Mouse (Mus musculus) adrenal gland (tissue): ENCODE results near the gene Gamt.
"Not testable (repeated sequence)": the region's sequence is repeated elsewhere in the genome, so short reads cannot be mapped to it uniquely, and the experiment has no call there.

ENCODE experiments used
- intact Hi-C: fragments of 180-260 bp; cut with DNase I; formaldehyde crosslinking; loops from one replicate; pipeline ENCODE4 v1.15.1; 2025
- microRNA-seq, 2 experiments: library from miRNA; unstranded; fragments of <30 nt; microRNA quantifications; one replicate each; pipeline ENCODE4; 2019

Gamt gene

DNA sequence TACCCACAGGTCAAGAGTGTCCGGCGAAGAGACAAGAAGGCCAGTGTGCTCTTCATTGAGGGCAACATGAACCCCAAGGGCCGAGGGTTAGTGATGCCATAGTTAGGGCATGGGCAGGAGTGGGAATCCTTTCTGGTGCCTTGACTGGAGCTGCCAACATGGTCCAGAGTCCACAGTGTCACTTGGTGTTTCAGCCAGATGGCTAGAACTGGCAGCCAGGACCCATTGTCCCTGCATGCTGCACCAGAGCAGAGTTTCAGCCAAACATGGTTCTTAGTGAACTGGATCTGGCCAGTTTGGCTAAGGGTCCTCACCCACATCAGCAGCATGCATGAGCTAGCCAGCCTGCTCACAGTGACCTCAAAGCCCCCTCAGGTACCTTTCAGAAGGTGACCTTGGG, 22.5 kb downstream of the Gamt start:
- intact Hi-C loops: no loop called here

DNA sequence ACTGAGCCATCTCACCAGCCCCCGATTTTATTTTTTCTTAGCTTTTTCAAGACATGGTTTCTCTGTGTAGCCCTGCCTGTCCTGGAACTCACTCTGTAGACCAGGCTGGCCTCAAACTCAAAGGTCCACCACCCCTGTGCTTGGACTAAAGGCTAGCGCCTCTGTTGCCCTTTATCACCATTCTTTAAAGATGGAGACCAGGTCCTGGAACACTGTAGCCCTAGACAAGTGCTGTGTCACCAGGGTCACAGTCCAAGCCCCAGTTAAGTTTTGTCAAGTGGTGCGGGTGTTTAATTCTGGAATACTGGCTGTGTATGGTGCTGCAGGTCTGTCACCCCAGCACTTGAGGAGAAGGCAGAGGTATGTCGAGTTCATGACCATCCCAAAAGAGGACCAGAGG, 23.8 kb downstream of the Gamt start:
- intact Hi-C loops: no loop called here

DNA sequence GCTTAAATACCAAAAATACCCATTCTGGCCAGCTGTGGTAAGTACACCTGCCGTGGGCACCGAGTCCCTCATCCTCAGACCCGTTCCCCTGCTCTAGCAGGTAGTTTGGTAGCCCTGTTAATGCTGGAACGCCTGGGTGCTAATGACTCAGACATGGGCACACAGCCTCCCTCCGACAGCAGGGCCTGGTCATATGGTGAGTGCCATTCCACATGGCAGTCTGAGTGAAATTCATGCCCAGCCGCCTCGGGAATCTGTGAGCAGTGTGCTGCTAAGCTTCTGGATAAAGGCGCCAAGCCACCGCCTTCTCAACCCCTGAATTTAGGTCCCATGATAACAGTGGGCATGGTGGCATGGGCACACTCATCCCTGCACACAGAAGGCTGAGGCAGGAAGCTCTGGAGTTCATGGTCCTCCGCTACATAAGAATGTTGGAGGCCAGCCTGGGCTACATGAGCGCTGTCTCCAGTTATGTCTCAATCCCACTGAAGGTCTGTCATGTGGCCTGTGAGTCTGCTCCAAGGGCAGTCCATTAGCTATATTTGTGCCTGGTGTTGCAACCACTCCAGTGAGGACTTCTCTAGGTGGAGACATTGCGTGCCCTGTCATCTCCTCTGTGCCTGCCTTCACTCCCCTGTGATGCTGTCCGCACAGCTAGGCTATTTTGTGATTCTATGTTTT, 24.5 kb downstream of the Gamt start:
- intact Hi-C loops: no loop called here

DNA sequence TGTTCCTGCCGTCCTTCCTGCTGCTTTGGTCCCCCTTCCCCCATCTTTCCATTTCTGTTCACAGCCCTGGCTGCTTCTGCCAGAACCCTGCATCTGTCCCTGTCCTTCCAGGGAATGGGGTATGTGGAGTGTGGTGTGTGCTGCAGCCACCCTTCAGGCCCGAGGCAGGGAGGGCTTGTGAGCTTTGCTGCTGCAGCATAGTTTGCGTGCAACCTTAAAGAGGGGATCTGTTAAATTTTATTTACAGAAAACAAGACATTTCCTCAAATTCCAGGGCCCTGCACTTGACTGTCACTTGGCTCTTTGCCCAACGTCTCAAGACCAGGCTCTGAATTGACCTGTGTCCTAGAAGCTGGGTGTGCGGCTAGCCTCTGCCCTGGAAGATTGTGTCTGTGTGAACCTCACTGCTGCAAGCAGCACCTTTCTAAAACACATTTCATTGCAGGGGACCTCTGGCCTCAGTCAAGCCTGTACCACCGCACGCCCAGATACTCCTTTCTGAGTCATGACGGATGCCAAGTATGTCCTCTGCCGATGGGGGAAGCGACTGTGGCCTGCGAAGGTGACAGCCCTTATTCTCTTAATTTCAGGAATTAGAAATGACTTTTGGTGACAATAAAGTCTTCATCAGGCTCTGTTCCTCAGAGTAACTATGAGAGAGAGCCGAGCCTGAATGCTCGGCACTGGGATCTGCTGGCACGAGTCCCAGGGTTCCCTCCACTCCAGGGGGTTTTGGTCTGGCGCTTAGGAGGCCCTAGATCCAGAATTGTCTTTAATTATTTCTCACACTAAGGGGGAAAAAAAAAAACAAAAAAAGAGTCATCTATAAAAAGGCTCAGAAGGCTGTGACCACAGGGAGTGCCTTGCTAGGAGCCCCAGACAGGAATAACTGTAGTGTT, 32.7 kb downstream of the Gamt start:
- intact Hi-C loops: no loop called here

DNA sequence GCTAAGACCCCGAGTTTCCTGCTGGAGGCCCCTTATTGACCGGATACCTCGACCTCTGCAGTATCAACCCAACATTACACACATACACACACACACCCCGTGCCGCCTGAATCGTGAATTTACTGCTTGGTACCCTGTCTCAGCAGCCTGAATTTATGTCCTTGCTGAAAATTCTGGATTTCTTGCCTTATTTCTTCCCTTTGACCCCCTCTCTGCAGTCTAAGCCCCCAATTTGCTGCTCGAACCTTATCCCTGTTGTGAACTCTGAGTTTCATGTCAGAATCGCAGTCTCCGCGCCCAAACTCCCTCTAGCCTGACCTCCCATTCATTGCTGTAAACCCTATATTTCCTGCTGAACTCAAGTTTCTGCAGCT, 33.7 kb downstream of the Gamt start:
- intact Hi-C loops: no loop called here

DNA sequence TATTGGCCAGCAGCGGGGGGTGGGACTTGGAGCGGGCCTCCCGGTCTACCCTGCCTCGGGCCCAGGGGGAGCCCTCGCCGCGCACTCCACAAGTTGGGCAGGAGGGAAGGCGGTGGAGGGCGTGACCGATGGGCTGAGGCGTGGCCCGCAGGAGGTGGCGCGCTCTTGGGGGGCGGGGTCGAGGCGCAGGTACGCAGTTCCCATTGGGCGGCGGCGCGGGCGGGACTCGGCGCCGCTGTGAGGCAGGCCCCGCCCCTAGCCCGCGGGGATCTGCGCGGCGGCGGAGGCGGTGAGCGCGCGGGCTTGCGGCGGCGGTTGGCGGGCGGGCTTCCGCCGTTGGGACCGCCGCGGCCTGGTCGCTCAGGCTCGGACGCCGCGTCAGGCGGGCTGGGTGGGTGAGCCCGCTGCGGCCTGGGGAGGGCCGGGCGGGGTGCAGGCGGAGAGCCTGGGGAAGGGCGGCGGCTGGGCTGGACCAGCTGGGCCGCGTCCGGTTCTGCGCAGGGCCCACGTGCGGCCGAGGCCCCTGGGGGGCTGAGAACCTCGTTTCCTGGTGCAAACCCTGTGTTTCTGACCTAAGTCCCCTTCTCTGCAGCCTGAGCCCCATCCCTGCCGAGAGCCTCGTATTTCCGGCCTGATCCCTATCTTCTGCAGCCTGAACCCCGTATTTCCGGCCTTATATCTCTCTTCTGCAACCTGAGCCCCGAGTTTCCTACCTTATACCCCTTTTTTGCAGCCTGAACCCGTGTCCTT, 34.2 kb downstream of the Gamt start, which contains the start of gene Mum1:
Gene Mum1, plus strand, starts transcription at position 19 of the 750 bp plus-strand sequence.
- intact Hi-C loops: no loop called here

DNA sequence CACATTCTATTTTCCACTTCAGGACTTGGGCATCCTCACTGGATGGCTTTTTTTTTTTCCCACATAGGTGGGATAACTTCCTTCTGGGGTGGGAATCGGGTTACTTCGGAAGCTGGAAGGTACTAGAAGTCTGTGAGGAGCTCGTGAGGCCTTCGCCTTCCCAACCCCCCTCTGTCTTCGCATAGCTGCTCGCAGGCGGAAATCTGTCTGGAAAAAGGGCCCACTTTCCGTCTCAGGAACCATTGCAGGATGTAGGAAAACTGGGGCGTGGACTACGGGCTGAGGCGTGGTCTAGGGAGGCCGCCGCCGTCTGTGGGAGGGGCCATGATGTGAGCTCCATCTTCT, 34.8 kb downstream of the Gamt start:
- intact Hi-C loops: no loop called here

DNA sequence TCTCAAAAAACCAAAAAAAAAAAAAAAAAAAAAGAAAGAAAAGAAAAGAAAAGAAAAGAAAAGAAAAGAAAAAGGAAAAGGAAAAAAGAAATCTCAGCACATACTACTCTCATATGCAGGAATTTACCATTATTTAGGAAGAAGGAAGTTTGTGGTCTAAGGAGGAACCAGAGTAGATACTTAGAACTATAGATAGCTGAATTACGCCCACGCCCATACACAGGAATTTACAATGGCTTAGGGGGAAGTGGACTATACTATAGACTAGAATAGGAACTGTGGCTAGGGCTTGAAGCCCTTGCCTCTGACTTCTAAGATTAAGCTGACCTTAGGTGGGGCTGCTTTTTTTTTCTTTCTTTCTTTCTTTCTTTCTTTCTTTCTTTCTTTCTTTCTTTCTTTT, 37.7 kb downstream of the Gamt start:
- intact Hi-C loops: not testable (repeated sequence)

DNA sequence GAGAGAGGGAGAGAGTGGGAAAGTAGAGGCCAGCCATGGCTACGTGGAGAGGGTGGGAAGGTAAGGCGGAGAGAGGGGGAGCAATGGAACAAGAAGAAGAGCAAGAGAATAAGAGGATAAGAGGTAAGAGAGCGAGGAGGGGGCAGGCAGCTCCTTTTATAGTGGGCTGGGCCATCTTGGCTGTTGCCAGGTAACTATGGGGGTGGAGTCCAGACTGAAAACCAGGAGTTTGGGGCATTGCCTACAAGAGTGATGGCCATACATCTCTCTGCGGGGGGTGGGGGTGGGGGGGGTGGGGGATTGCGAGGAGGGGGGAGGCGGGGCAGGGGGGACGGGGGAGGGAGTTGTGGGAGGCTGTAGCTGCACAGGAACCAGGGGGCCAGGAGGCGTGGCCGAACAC, 40.1 kb downstream of the Gamt start:
- intact Hi-C loops: no loop called here

DNA sequence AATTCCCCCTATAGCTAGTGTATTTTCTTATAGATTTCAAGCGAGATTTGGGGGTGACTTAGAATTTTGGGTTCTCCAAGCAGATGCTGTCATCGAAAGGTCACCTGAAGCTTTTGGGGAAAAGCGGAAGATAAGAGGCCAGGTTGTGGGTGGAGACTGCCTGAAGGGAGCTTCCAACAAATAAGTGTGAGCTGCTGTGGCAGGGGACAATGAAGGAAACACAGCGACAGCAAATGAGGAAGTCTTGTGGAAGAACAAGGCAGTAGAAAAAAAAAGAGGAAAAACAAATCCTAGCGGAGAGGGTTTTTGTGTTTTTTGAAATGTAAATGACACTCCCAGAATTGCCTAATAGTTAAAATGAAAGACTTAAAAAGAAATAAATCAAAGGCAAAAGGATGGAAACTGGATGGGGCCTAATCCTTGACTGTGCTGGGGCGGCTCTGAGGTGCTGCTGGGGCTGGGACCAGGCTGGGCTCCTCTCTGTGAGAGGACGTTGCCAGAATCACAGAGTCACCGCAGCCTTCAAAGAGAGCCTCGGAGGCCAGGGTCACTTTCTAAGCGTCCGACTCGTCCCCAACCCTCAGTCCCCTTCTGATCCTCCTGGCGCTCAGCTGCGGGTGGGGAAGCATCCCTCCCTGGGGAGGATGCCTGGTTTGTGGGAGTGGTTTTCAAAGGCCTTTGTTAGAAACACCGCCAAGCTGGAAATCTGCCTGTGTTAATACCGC, 45.6 kb downstream of the Gamt start:
- intact Hi-C loops: no loop called here

DNA sequence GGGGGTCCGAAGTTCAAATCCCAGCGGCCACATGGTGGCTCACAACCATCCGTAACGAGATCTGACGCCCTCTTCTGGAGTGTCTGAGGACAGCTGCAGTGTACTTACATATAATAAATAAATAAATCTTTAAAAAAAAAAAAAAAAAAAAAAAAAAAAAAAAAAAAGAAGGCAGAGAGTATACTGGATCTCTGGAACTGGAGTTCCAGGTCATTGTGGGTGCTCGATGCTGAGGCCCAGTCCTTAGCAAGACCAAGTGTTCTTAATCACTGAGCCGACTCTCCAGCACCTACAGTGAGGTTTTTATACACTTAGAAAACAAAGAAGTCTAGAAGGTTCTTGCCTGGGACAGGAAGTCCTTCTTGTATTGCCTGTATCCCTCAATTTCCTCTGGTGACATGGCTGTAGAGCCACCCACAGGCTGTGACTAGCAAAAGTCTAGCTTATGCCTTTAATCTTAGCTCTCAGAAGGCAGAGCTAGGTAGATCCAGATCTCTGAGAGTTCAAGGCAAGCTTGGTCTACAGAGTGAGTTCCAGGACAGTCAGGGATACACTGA, 49.2 kb downstream of the Gamt start:
- intact Hi-C loops: not testable (repeated sequence)

DNA sequence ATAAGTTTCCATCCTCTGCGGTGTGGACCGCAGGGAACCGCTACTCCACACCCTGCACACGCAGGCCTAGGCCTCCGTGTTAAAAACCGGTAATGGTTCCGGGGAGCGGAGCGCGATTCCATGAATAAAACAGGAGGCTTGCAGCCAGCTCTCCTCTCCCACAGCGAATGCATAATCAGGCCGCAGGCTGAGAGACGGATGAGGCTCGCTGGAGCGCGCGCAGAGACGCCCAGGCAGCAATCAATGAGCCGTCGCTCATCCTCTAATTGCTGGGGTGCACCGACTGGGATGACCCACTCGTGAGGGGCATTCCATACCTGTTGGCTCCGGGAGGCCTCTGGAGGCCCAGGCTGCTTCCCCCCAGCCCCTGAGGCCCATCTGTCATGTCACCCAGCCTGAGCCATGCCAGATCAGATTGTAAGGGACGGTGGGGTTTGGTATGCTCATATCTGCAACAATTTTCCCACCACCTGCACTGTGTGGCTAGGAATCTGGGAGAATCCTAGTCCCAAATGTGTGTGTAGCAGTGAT, 51.9 kb downstream of the Gamt start:
- intact Hi-C loops: no loop called here

DNA sequence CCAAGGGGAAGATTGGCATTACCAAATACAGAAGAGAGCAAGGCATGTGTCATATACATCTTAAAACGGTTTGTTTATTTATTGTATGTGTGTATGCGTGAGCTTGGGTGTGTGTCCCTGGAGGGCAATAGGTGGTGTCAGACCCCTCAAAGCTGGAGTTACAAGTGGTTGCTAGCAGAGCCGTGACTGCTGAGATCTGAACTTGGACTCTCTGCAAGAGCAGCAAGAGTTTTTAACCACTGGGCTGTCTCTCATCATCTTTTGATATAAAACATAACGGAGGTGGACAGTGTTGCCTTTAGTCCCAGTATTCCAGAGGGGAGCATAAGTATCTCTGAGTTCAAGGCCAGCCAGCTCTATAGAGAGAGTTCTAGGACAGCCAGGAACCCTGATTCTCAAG, 52.6 kb downstream of the Gamt start:
- intact Hi-C loops: no loop called here

Small RNAs within 50 kb of the gene (microRNA-seq; reads per million reads assigned to microRNA genes)
- gene Mir6911: 0.25 to 0.46 reads per million in 2 experiments
